ENCODE assay signal across 17 mouse cellular contexts in genomic region chr7:49688521-49689399, GRCm38 (mm10). TPM values are rescaled to one million over a fixed set of nuclear protein-coding genes. Genes with fewer than 3 reads are reported as not detected.
DNase-seq lines count a peak whose midpoint lies in the region; ATAC-seq and TF ChIP-seq lines count a peak whose summit lies in the region.
"Had no signal": no experiment of that assay in that cellular context is flagged by ENCODE, and none has a peak within 500 bp of the region (broad histone marks: within the 10 kb centered on the region; RNA-seq: fewer than 3 reads in every experiment).

No protein-coding gene starts in this region.

- no peak for TF ChIP-seq CTCF in intestine, postnatal 0 days (IDR thresholded peaks at IDR 0.05; ENCODE audit: low read depth)

- peaks cover 27% of the 10 kb centered on the region for H3K4me1 ChIP-seq in forebrain, embryonic 10.5 days
- H3K4me1 ChIP-seq in forebrain, embryonic 14.5 days (ENCODE audit: control insufficient read depth, insufficient read depth, low read length), result no peaks in the 10 kb centered on the region
- H3K4me1 ChIP-seq in intestine, embryonic 14.5 days (replicated peaks; ENCODE audit: control insufficient read depth, insufficient read depth, low read length), result no peaks in the 10 kb centered on the region
- no peaks in the 10 kb centered on the region for H3K4me1 ChIP-seq in intestine, postnatal 0 days (replicated peaks; ENCODE audit: control insufficient read depth, insufficient read depth, low read length)
- H3K4me1 ChIP-seq in midbrain, embryonic 12.5 days, result peaks cover 20% of the 10 kb centered on the region
- H3K4me1 ChIP-seq in midbrain, embryonic 16.5 days (ENCODE audit: control insufficient read depth, insufficient read depth, low read length), result no peaks in the 10 kb centered on the region; the same call in 1 of the 2 replicates
- peaks cover 14% of the 10 kb centered on the region for H3K4me1 ChIP-seq in limb, embryonic 15.5 days

- H3K4me2 ChIP-seq in forebrain, embryonic 14.5 days (ENCODE audit: low read length), result no peak overlapping the region
- no peak overlapping the region for H3K4me2 ChIP-seq in intestine, embryonic 14.5 days (ENCODE audit: low read length)
- no peak overlapping the region for H3K4me2 ChIP-seq in intestine, postnatal 0 days (replicated peaks; ENCODE audit: low read depth)
- peak overlapping the region; percentile 9; the same call in 1 of the 2 replicates for H3K4me2 ChIP-seq in midbrain, embryonic 12.5 days (replicated peaks)
- H3K4me2 ChIP-seq in midbrain, embryonic 16.5 days (ENCODE audit: low read length), result no peak overlapping the region
- peak overlapping the region; percentile 19; the same call in 1 of the 2 replicates for H3K4me2 ChIP-seq in limb, embryonic 15.5 days
- H3K4me2 ChIP-seq: forebrain, embryonic 12.5 days; hindbrain, embryonic 12.5 days; midbrain, embryonic 13.5 days had no signal

- no peak overlapping the region for H3K9ac ChIP-seq in forebrain, embryonic 14.5 days (ENCODE audit: low read length)
- H3K9ac ChIP-seq in intestine, embryonic 14.5 days (ENCODE audit: low read length), result no peak overlapping the region
- no peak overlapping the region for H3K9ac ChIP-seq in intestine, postnatal 0 days (ENCODE audit: low read depth, low read length)
- no peak overlapping the region for H3K9ac ChIP-seq in midbrain, embryonic 12.5 days (replicated peaks)
- H3K9ac ChIP-seq in midbrain, embryonic 16.5 days (ENCODE audit: low read depth, low read length), result no peak overlapping the region
- H3K9ac ChIP-seq in limb, embryonic 15.5 days, result no peak overlapping the region
- H3K9ac ChIP-seq: forebrain, embryonic 12.5 days; hindbrain, embryonic 12.5 days; midbrain, embryonic 13.5 days had no signal

- peaks cover 98% of the 10 kb centered on the region for H3K27me3 ChIP-seq in forebrain, embryonic 10.5 days (ENCODE audit: poor library complexity, severe bottlenecking)
- peaks cover 75% of the 10 kb centered on the region for H3K27me3 ChIP-seq in forebrain, embryonic 14.5 days (replicated peaks; ENCODE audit: control insufficient read depth, insufficient read depth, low read length)
- H3K27me3 ChIP-seq in intestine, embryonic 14.5 days (replicated peaks; ENCODE audit: control insufficient read depth, insufficient read depth, low read length), result peaks cover 43% of the 10 kb centered on the region
- H3K27me3 ChIP-seq in intestine, postnatal 0 days (replicated peaks; ENCODE audit: control insufficient read depth, insufficient read depth, low read length), result peaks cover 15% of the 10 kb centered on the region; the same call in 1 of the 2 replicates
- H3K27me3 ChIP-seq in midbrain, embryonic 12.5 days, result peaks cover 86% of the 10 kb centered on the region
- H3K27me3 ChIP-seq in midbrain, embryonic 16.5 days (ENCODE audit: control insufficient read depth, insufficient read depth, low read depth, low read length), result peaks cover 67% of the 10 kb centered on the region
- H3K27me3 ChIP-seq in limb, embryonic 15.5 days, result peaks cover 19% of the 10 kb centered on the region

- H3K4me3 ChIP-seq in forebrain, embryonic 10.5 days, result peak overlapping the region; percentile 18; the same call in 1 of the 2 replicates
- no peak overlapping the region for H3K4me3 ChIP-seq in forebrain, embryonic 14.5 days (ENCODE audit: low read depth, low read length)
- H3K4me3 ChIP-seq in intestine, embryonic 14.5 days (ENCODE audit: low read depth, low read length), result no peak overlapping the region
- H3K4me3 ChIP-seq in intestine, postnatal 0 days (ENCODE audit: low read depth, low read length), result no peak overlapping the region
- H3K4me3 ChIP-seq in midbrain, embryonic 12.5 days, result no peak overlapping the region
- no peak overlapping the region for H3K4me3 ChIP-seq in midbrain, embryonic 16.5 days (ENCODE audit: low read depth, low read length)
- H3K4me3 ChIP-seq in limb, embryonic 15.5 days, result no peak overlapping the region
- H3K4me3 ChIP-seq: forebrain, embryonic 12.5 days; hindbrain, embryonic 12.5 days; left cerebral cortex, adult 2 months; midbrain, embryonic 13.5 days had no signal

- no peaks in the 10 kb centered on the region for H3K36me3 ChIP-seq in forebrain, embryonic 10.5 days (replicated peaks)
- H3K36me3 ChIP-seq in forebrain, embryonic 14.5 days (ENCODE audit: control insufficient read depth, insufficient read depth, low read length), result no peaks in the 10 kb centered on the region
- H3K36me3 ChIP-seq in intestine, embryonic 14.5 days (ENCODE audit: control insufficient read depth, insufficient read depth, low read length), result no peaks in the 10 kb centered on the region
- H3K36me3 ChIP-seq in intestine, postnatal 0 days (ENCODE audit: control insufficient read depth, insufficient read depth), result no peaks in the 10 kb centered on the region
- H3K36me3 ChIP-seq in midbrain, embryonic 12.5 days, result no peaks in the 10 kb centered on the region
- H3K36me3 ChIP-seq in midbrain, embryonic 16.5 days (ENCODE audit: control insufficient read depth, insufficient read depth, low read length), result no peaks in the 10 kb centered on the region
- no peaks in the 10 kb centered on the region for H3K36me3 ChIP-seq in limb, embryonic 15.5 days
- H3K36me3 ChIP-seq: forebrain, embryonic 12.5 days; hindbrain, embryonic 12.5 days; midbrain, embryonic 13.5 days had no signal

- no peaks in the 10 kb centered on the region for H3K9me3 ChIP-seq in forebrain, embryonic 10.5 days
- no peaks in the 10 kb centered on the region for H3K9me3 ChIP-seq in forebrain, embryonic 14.5 days (replicated peaks; ENCODE audit: control insufficient read depth, low read length)
- H3K9me3 ChIP-seq in intestine, embryonic 14.5 days (ENCODE audit: control insufficient read depth, low read length), result no peaks in the 10 kb centered on the region
- H3K9me3 ChIP-seq in intestine, postnatal 0 days (ENCODE audit: control insufficient read depth), result no peaks in the 10 kb centered on the region
- no peaks in the 10 kb centered on the region for H3K9me3 ChIP-seq in midbrain, embryonic 12.5 days
- no peaks in the 10 kb centered on the region for H3K9me3 ChIP-seq in midbrain, embryonic 16.5 days (replicated peaks; ENCODE audit: control insufficient read depth, low read length, poor library complexity, severe bottlenecking)
- H3K9me3 ChIP-seq in limb, embryonic 15.5 days, result no peaks in the 10 kb centered on the region
- H3K9me3 ChIP-seq: forebrain, embryonic 12.5 days; hindbrain, embryonic 12.5 days; midbrain, embryonic 13.5 days had no signal

- 3% methylated on average over 10 of the region's 10 CpGs for WGBS in forebrain, embryonic 10.5 days
- 2% methylated on average over 10 of the region's 10 CpGs for WGBS in forebrain, embryonic 14.5 days
- 6% methylated on average over 10 of the region's 10 CpGs for WGBS in intestine, embryonic 14.5 days
- 13% methylated on average over 10 of the region's 10 CpGs for WGBS in intestine, postnatal 0 days
- WGBS in midbrain, embryonic 12.5 days, result 1% methylated on average over 10 of the region's 10 CpGs
- WGBS in midbrain, embryonic 16.5 days, result 6% methylated on average over 10 of the region's 10 CpGs
- WGBS in limb, embryonic 15.5 days, result 7% methylated on average over 10 of the region's 10 CpGs

- no peak overlapping the region for H3K27ac ChIP-seq in forebrain, embryonic 10.5 days
- H3K27ac ChIP-seq in forebrain, embryonic 14.5 days (ENCODE audit: low read depth, low read length), result no peak overlapping the region
- no peak overlapping the region for H3K27ac ChIP-seq in intestine, embryonic 14.5 days (ENCODE audit: low read depth)
- no peak overlapping the region for H3K27ac ChIP-seq in intestine, postnatal 0 days (ENCODE audit: low read depth, low read length)
- no peak overlapping the region for H3K27ac ChIP-seq in midbrain, embryonic 12.5 days (replicated peaks)
- H3K27ac ChIP-seq in midbrain, embryonic 16.5 days (ENCODE audit: low read length), result no peak overlapping the region
- H3K27ac ChIP-seq in limb, embryonic 15.5 days, result no peak overlapping the region
- H3K27ac ChIP-seq: forebrain, embryonic 12.5 days; hindbrain, embryonic 12.5 days; left cerebral cortex, adult 2 months; midbrain, embryonic 13.5 days had no signal

- ATAC-seq in forebrain, embryonic 14.5 days, result no peak
- no peak for ATAC-seq in intestine, embryonic 14.5 days (replicated peaks; ENCODE audit: low FRiP score, low TSS enrichment, low read depth)
- no peak for ATAC-seq in intestine, postnatal 0 days
- no peak for ATAC-seq in midbrain, embryonic 12.5 days (ENCODE audit: low FRiP score, low read depth)
- ATAC-seq in midbrain, embryonic 16.5 days, result no peak
- no peak for ATAC-seq in limb, embryonic 15.5 days (ENCODE audit: insufficient number of reproducible peaks, low FRiP score, low TSS enrichment, low read depth)

- no peak for DNase-seq in forebrain, embryonic 10.5 days (ENCODE audit: extremely low spot score, low spot score)
- DNase-seq in forebrain, embryonic 14.5 days (ENCODE audit: low spot score), result no peak
- peak; percentile 56 for DNase-seq in intestine, embryonic 14.5 days (ENCODE audit: low spot score)
- DNase-seq in urinary bladder, postnatal 10 days (ENCODE audit: low spot score), result no peak
- DNase-seq: cerebellum, adult 2 months; embryo, embryonic 11 days; kidney, adult 11 months had no signal

RNA-seq across cellular contexts. Expression of gene Dbx1, which starts 52.1 kb away (rescaled TPM):
- polyA plus RNA-seq in forebrain, embryonic 10.5 days (2016; fragmentation: Nextera tagmentation; extraction: Ambion mirVana), result 14.1 and 15.2 TPM in 2 replicates
- 3.2 and 3.8 TPM in 2 replicates for polyA plus RNA-seq in forebrain, embryonic 14.5 days (2014; fragmentation: Nextera tagmentation; extraction: Ambion mirVana)
- polyA plus RNA-seq in intestine, embryonic 14.5 days (2014; fragmentation: Nextera tagmentation; extraction: Ambion mirVana), result not detected in 2 replicates
- not detected in 2 replicates for polyA plus RNA-seq in intestine, postnatal 0 days (2015; fragmentation: Nextera tagmentation; extraction: Ambion mirVana)
- 176 and 184 TPM in 2 replicates for polyA plus RNA-seq in midbrain, embryonic 12.5 days (2016; fragmentation: Nextera tagmentation; extraction: Ambion mirVana)
- 13.4 and 18.5 TPM in 2 replicates for polyA plus RNA-seq in midbrain, embryonic 16.5 days (2015; fragmentation: Nextera tagmentation; extraction: Ambion mirVana)
- 2.0 and 3.5 TPM in 2 replicates for polyA plus RNA-seq in limb, embryonic 15.5 days (2015; fragmentation: Nextera tagmentation; extraction: Ambion mirVana)
- polyA plus RNA-seq: cerebellum, adult 2 months; liver, embryonic 16.5 days; spleen, adult 2 months had no signal

Comparison
In these comparisons a context has a peak if more than half of its experiments do, and no peak if none do; other contexts are left out.
1. H3K4me2 ChIP-seq: peak in midbrain, embryonic 12.5 days (single experiment) and limb, embryonic 15.5 days (single experiment); none in forebrain, embryonic 14.5 days (single experiment), intestine, embryonic 14.5 days (single experiment), intestine, postnatal 0 days (single experiment) and midbrain, embryonic 16.5 days (single experiment).